Mouse (Mus musculus) erythroblast, embryonic 14.5 days (primary cell): ENCODE results near the gene Arhgap17.

Experiments used
- GATA1 ChIP-seq: IDR thresholded peaks from 2 replicates; pipeline ENCODE4 v1.6.1; 2012; ENCODE audit warnings: low read length, inconsistent platforms, mixed read lengths
- TAL1 ChIP-seq: IDR thresholded peaks from 3 replicates; pipeline ENCODE4 v1.6.1; 2012; ENCODE audit warnings: low read length, inconsistent platforms, mixed read lengths

- TF ChIP-seq TAL1 (no peak), GATA1 (no peak)
Observed at GRCm38 (mm10) chr7:123350243-123350642, 19.5 kb downstream of the Arhgap17 start.
